Mouse (Mus musculus) gastrocnemius, postnatal 14 days (tissue): ENCODE measurements around the gene Dpp4. TPM values are rescaled to one million over a fixed set of nuclear protein-coding genes. Genes with fewer than 3 reads are reported as not detected.

Experiments
- DNase-seq: peaks from one replicate; pipeline ENCODE4 v3.0.0; 2021; ENCODE audit warnings: mixed read lengths
- intact Hi-C: fragments of 180-260 bp; cut with DNase I; formaldehyde crosslinking; loops from one replicate; pipeline ENCODE4 v1.15.1; 2025; ENCODE audit warnings: low total_unique reads
- total RNA-seq, 2 experiments: library from RNA; stranded (reverse); gene quantifications; 2 replicates each; pipeline ENCODE4 v1.2.3; 2021

Gene Dpp4
- total RNA-seq, 2 experiments from 2014 or later, result 3.7 to 7.3 TPM

DNA sequence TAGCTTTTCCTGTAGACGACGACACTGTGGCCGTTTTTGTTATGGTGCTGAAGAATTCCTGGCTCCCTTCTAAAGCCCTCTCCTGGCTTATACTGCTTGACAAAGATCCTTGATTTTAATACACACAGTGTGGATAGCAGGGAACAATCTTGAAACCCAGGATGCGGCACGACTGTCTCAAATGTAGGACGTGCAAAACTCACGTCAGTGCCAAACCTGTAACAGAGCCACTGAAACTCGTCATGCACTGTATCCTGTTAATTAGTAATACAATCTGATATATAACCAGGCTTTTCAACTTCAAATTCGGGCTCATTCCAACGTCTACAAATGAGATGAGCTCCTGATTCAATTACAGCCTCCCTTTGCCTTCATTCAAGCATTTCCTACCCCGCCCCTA is 38.3 kb downstream of the Dpp4 start:
- no peak for DNase-seq
- intact Hi-C loops, result no loop called here

DNA sequence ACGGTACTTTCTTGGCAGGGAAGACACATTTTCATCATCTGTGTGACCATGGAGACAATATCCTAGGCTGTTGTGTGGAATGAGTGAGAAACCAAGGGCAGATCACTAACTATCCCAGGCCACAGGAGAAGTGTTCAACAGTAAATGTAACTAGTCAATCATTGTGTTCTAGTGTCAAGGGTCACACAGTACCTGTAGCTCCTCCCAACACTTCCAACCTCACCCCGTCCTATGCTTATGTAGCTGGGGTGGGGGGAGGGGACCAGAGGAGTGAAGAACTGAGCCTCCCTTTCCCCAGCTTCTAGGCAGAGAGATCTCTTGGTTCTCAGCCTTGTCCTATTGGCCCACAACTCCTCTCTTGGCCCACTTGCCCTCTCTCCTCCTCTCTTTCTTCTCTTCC is 42.0 kb downstream of the Dpp4 start:
- intact Hi-C loops, result no loop called here
- no peak for DNase-seq

DNA sequence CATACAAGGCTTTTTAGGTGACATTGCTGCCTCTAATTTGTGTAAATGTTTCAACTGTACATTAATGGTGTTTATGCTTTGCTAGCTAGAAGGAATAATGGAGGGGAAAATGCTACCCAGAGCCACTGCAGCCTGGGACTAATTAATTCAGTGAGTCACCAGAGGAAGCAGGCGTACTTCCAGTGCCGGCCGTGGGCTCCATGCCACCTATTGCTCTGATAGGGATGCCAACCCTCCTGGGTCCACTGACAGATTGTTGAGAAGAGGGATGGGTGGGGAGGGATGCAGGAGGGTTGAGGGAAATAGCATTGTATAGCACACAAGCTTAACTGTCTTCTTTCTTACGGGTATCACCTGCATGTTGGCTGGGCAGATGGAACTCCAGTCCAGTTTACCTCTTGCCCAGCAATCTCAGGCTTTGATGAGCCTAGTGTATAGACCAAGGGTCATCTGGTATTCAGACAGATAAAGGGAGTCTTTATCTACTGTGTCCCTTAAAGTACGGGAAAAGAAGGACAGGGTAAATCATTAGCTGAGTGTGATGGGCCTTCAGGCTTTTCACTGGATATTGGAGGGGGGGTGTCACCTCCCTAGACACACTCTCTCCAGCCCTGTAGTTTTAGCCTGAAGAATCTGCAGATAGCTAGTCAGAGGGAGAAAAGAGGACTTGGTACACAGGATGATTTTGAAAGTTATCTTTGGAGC is 43.5 kb downstream of the Dpp4 start:
- DNase-seq, result no peak
- intact Hi-C loops, result no loop called here

DNA sequence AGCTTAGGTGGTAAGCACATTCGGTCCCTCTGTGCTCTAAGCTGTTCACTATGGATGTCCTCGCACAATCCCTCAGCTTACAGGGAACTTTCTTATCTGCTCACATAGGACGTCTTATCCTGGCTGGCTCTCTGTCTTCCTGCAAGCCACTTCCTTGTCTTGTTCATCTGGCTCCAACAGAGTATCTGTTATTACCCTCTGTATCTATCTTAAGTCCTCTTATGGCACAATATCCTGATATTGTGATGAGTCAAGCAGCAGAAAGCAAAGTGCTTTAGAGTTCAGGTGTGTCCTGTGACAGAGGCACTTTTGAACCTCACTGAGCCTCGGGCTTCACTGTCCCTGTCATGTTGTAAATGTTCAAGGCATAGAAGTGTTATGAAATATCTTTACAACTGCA is 48.4 kb downstream of the Dpp4 start:
- intact Hi-C loops, result no loop called here

DNA sequence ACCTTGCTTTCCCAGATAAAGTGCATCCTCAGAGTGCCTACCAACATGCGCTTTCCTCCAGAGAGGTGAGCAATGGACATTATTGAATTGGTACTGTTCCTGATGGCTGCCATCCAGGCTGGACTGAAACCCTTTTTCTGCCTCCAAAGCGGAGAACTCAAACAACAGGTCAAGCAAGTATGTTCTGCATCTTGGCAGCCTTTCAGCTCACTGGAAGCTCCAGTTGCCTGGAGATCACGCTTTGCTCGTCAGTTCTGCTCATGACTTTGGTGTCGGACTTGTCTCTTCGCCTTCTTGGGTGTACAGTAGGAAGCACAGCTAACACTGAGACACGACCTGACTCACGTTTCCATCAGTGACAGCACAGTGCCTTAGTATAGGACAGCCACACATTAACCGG is 49.8 kb downstream of the Dpp4 start:
- no peak for DNase-seq
- intact Hi-C loops, result no loop called here

More for the DNA sequence above, 48.4 kb downstream of the Dpp4 start:
- no peak for DNase-seq

DNA sequence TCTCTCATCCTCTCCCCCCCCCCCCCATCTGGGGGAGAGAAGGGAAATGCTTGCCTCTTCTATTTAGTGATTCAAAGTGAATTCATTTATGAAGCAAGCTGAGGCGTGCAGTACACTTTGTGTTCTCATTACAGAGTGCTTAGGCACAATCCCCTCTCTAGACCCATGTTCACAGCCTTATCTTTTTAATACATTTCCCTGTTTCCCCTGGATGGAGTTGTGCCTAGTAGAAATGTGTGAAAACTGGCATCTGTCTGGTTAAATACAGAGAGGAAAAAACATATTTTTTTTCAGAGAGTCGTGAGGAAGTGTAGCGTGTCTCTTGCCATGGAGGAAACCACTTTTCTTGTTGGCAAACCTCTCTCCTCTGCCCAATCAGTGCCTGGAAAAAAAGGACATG is 50.5 kb downstream of the Dpp4 start:
- intact Hi-C loops, result no loop called here
- DNase-seq, result no peak

DNA sequence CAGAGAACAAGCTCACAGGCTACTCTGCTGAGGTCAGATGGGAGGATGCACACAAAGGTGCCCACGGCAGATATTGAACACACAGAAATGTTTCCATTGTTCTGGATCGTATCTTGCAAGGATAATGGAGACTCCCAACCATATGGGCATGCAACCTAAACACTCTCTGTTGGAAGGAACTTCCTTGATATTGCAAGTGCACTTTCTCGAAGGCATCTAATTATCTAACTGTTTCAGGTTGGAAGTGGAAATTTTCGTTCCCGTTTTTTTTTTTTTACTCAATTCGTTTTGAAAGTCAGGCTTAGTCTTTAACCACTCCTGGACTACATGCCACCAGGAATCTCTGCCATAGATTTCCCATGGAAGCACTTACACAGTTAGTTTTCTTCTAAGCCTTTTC is 51.2 kb downstream of the Dpp4 start:
- intact Hi-C loops, result no loop called here
- DNase-seq, result no peak

DNA sequence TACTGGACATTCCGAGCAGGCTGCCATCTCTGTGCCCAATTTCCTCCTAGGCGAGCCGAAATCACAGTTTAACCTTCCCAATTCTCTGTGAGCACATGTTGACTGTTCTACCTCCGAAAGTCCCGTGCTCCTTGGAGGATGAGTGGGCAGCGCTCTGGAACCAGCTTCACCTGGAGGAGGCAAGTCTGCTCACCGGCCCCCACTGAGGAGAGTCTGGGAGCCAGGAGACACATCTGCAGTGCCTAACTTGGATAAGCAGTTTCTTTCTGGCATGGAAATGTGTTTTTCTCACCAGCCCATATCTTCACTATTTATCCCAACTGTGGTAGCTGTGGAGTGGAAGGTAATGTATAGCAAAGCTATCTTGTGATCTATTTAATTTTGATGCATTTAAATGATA is 54.8 kb downstream of the Dpp4 start:
- intact Hi-C loops, result no loop called here
- DNase-seq, result no peak

DNA sequence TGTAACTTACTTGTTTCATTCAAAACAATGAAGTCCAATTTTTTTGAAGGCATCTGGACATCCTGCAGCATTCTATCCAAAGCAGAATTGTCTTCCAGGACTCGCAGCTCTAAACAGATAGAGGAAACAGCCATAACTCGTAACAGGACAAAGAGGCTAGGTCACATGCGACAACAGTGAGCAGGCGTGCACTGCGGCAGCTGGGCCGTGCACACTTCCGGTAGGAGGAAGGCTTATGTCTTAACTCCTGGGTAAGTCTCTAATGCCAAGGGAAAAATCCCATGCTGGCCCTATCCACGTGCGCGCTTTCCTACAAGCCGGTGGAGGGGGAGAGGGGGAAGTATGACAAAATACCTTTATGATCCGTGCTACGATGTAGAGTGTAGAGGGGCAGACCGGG is 55.4 kb downstream of the Dpp4 start:
- intact Hi-C loops, result no loop called here
- no peak for DNase-seq

DNA sequence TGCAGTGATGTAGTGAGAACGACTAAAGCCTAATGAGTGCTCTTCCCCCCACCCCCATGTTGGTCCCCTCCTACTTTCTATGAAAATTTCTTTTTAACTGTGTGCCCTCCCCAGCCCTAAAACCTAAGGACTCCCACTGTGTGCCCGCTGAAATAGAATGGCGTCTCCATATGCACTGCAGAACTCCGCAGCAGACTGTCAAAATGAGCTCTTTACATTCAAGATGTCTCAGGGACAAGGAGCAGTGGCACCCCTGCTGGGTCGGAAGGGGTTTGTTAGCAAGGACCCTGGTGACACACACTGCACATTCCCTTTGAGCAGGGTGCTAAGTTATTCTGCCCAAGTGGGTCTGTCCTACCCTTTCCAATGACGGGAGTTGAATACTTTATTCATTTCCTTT is 56.3 kb downstream of the Dpp4 start:
- DNase-seq, result no peak
- intact Hi-C loops, result no loop called here

DNA sequence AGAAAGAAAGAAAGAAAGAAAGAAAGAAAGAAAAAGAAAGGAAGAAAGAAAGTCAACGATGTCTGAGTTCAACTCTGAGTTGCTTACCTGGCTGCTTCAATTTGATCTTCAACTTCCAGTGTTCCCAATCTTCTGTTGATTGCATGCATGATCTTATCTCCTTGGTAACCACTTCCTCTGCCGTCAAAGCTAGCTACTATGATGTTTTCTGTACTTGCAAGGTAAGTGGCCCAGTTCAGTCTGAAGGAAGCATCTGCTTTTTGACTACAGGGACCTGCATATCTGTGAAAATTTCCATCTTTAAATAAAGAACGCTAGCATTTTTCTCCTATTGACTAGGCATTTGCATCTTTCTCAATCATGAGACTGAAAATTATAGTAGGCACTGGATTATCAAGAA is 60.0 kb downstream of the Dpp4 start:
- intact Hi-C loops, result loop anchor here (5.0 kb wide), 1 partner anchor 105 kb away; no protein-coding TSS in a partner anchor

DNA sequence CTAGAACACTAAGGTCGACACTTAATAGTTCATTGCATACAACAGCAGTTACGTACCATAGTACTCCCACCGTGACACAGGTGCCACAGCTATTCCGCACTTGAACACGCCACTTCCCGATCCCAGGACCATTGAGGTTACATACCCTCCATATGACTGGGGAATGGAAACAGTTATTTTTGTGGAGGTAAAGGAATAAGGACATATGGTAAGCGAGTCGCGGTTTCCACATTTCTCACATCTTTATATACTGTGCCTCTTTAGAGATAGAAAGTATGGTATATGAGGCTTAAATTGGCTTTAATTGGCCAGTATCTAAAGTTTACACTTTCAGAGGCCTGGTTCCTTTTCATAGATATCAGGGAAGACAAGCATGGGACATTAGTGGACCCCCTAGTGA is 64.3 kb downstream of the Dpp4 start:
- intact Hi-C loops, result no loop called here
- DNase-seq, result no peak

More for the DNA sequence above, 60.0 kb downstream of the Dpp4 start:
- DNase-seq, result no peak

DNA sequence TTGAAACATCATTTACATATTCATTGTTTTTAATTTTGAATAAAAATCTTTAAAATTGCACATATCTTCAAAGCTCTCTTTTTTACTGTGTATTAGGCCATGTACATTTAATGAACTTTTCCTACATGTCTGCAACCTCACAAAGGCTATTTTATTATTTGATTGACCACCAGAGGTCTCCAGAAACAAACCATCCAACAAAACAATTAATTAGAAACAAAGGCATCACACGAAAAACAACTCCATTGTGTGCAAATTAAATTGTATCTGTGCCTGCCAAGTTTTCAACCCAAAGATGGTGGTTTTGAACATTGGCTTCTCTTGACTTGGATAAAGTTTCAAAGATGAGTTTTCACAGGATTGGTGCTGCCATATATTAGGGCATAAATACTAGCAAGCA is 65.3 kb downstream of the Dpp4 start:
- intact Hi-C loops, result no loop called here
- no peak for DNase-seq

DNA sequence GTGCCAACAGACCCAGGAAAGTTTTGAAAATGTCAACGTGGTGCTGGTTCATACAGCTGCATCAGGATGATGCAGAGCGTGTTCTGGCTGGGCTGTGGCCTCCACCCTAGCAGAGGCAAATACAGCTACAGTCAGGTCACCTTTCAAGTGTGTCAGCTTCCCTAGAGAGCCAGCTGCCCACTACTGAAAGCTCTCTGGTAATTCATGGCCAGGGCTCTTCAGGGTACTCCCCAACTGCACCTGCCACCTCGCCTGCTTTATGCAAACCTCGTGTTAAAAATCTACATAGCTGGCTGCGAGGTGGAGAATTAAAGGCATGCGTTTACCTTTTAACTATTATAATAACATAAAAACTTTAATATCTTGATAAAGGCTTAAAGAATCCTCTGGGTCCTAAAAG is 67.7 kb downstream of the Dpp4 start:
- no peak for DNase-seq
- intact Hi-C loops, result no loop called here

DNA sequence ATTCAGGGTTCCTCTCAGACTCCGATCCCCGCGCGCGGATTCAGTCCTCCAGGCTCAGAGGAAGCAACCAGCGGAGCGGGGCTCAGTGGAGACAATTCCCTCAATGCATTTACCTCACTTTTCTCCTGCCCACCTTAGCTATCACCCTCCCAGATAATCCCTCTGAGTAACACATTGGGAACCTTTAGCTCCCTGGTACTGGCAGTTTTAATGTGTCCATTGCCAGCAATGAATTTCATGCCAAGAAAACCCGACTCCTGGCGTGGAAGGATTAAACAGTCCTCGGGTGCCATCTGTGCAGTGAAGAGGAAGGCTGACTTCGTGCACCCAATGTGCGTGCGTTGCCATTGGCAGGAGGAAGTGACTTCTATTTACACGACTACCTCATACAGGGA is 70.3 kb downstream of the Dpp4 start:
- no peak for DNase-seq
- intact Hi-C loops, result no loop called here

DNA sequence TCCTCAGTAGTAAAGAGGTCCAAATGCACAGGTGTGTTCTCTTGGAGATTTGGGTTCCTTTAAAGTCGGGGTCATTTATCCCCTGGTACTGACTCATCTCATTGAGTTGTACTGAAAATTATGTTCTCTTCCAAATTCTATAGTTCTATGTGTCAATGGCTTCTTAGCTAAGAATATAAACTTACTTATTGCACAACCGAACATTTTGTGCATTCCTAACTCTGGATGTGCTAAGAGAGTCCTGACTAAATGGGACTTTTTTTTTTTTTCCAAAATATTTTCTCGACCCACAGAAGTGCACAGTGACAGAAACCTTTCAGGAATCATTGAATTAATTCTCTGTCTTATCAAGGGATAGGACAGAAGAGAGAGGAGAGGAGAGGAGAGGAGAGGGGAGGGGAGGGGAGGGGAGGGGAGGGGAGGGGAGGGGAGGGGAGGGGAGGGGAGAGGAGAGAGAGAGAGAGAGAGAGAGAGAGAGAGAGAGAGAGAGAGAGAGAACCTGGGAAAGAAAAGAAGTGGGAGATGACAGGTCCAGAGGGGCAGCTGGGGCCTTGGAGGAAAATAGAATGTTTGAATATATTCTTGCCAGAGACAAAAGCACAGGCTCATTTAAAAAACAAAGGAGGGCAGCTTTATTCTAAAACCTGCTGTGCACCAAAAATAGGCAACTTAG is 70.8 kb downstream of the Dpp4 start:
- intact Hi-C loops, result no loop called here
- DNase-seq, result no peak

DNA sequence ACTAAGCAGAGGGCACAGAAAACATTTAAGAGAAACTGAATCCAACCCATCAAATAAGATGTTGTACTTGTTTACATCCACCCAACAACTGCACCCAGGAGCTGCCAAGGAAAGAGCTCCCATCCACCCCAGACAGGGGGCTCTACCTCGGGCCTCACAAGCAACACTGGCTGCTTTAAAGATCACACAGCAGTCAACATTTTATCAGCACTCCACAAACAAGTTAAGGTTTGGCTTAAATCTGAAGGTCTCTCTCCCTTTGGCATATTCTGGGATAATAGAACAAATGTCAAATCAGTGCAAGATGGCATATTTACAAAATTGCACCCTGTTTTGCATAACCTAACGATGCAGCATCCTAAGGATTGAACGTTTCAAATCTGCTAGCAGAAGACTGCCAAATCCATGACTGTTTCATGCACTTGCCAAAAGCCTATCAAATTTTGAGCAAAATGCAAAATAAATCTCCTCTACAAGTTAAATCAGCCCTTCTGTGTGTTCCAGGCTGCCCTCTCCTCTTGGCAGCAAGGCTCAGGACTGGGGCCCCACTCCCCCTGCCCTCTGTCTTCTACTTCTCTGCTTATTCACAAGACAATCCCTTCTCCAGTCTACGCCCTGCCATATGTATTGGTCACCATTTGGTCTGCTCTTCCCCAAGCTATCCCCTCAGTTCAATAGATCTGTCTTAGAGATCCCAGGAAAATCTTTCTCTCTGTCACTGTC is 72.6 kb downstream of the Dpp4 start:
- intact Hi-C loops, result no loop called here
- no peak for DNase-seq

DNA sequence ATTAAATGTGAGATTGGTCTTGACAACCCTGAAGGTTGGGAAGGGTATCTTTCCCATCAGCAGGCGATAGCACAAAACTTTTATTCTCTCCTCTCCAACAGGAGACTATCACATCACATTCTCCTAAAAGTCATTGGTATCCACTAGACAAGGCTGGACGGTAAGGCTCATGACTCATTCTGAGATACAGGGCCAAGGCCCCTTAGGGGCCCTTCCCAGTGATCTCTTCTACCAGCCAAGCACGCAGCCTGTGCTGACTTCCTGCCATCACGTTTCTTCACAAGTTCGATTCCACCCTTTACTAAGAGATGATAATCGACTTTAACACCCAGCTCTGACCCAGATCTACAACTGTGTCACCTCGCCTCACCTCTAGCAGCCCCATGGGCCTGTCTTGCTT is 74.9 kb downstream of the Dpp4 start:
- intact Hi-C loops, result no loop called here

DNA sequence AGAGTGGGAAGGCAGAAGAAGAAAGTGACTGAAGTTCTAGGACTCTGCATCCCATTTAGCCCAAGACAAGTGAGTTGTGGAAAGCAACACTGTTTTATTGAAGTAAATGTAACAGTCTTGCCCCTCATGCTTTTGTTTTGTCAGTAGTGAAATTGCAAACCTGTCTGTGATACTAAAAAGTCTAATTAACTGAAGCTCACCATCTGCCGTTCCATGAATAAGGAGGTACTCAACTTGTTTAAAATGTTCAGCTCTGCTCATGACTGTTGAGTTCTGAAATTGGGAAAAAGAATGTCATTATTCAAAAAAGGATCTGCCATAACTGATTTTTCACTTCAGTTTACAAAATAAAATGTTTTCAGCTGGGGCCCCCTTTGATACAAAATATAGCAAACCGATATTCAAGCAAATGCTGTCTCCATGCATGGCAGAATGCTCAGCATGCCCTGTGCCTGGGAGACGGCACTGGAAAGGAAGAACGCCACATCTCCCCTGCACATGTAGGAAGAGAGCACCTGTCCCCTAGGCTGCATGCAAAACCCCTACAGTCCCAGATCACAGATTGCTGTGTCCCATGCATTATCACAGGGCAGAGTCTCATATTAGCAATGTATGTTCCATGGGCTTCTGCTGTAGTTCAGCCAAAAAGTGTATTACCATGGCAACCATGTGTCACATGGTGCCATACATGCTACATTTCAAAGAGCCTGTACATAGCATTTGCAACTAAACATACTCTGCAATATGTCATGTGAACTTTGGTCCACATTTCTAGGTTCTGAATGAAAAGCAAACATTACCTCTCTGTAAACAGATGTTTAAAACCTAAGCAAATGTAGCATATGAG is 77.4 kb downstream of the Dpp4 start:
- no peak for DNase-seq
- intact Hi-C loops, result no loop called here

More for the DNA sequence above, 74.9 kb downstream of the Dpp4 start:
- no peak for DNase-seq

DNA sequence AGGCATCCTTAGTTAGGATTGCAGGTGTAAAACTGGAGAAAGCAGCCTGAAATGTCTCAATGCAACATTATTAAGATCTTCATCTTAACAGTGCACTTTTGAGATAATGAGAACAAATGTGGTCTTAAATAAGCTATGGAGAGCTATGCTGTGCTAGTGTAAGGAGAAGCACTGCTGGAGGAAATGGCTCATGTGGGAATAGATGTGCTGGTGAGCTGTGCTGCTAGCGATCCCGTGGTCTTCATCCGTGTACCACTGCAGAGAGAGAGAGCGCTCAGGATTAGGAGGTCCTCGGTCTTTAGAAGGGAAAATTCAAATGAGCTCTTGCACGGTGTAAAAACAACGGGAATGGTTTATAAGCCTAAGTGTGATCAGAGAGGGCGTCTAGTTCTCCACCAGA is 79.6 kb downstream of the Dpp4 start:
- no peak for DNase-seq
- intact Hi-C loops, result no loop called here
